Mouse (Mus musculus) forebrain, embryonic 14.5 days (tissue): ENCODE data around the gene Alox15. TPM values are rescaled to one million over a fixed set of nuclear protein-coding genes. Genes with fewer than 3 reads are reported as not detected.

ENCODE experiments used
- ATAC-seq: fragments of 200-750 bp; cut with Nextera tagmentation; 2 replicates; pipeline ENCODE4 v1.8.0; 2017; ENCODE audit warnings: mild to moderate bottlenecking, moderate library complexity
- DNase-seq: peaks from one replicate; pipeline ENCODE4 v3.0.0-alpha.2; 2015; ENCODE audit warnings: low spot score
- H3K27ac ChIP-seq: fragments of 300-500 bp; sonication (generic); 2 replicates; pipeline ENCODE4 v1.5.1; 2014; ENCODE audit warnings: low read depth, mild to moderate bottlenecking, control low read depth, low read length, moderate library complexity
- H3K27me3 ChIP-seq: fragments of 300-500 bp; sonication (generic); replicated peaks from 2 replicates; pipeline ENCODE4 v1.6.1; 2014; ENCODE audit warnings: low read length, control low read depth, mixed read lengths; ENCODE audit not compliant: control insufficient read depth, insufficient read depth
- H3K36me3 ChIP-seq: fragments of 300-500 bp; sonication (generic); 2 replicates; pipeline ENCODE4 v1.6.1; 2014; ENCODE audit warnings: low read length, control low read depth; ENCODE audit not compliant: control insufficient read depth, insufficient read depth
- H3K4me1 ChIP-seq: fragments of 300-500 bp; sonication (generic); 2 replicates; pipeline ENCODE4 v1.6.1; 2014; ENCODE audit warnings: antibody characterized with exemption, low read length, control low read depth; ENCODE audit not compliant: control insufficient read depth, insufficient read depth
- H3K4me2 ChIP-seq: fragments of 300-500 bp; sonication (generic); 2 replicates; pipeline ENCODE4 v1.6.1; 2014; ENCODE audit warnings: mild to moderate bottlenecking, control low read depth, low read length
- H3K4me3 ChIP-seq: fragments of 300-500 bp; sonication (generic); 2 replicates; pipeline ENCODE4 v1.5.1; 2014; ENCODE audit warnings: low read depth, low read length, control low read depth
- H3K9ac ChIP-seq: fragments of 300-500 bp; sonication (generic); 2 replicates; pipeline ENCODE4 v1.6.1; 2014; ENCODE audit warnings: mild to moderate bottlenecking, low read length, control low read depth, moderate library complexity
- H3K9me3 ChIP-seq: fragments of 300-500 bp; sonication (generic); replicated peaks from 2 replicates; pipeline ENCODE4 v1.6.1; 2016; ENCODE audit warnings: low read length, control low read depth, mixed read lengths; ENCODE audit not compliant: control insufficient read depth
- WGBS: fragments of 180-500 bp; shearing (Covaris S2); extraction: QIAGEN DNeasy Blood & Tissue Kit; methylation state at CpG from one replicate; pipeline ENCODE4 v1.1.7; 2014; 5-methylcytosine and 5-hydroxymethylcytosine counted together
- polyA plus RNA-seq: library from polyadenylated mRNA; unstranded; fragments of >200 nt; fragmentation: Nextera tagmentation; extraction: Ambion mirVana; gene quantifications from 2 replicates; pipeline ENCODE4 v1.2.1, GENCODE M21; 2014

Alox15 gene
- polyA plus RNA-seq, 1 experiment from 2014 or later = not detected

DNA sequence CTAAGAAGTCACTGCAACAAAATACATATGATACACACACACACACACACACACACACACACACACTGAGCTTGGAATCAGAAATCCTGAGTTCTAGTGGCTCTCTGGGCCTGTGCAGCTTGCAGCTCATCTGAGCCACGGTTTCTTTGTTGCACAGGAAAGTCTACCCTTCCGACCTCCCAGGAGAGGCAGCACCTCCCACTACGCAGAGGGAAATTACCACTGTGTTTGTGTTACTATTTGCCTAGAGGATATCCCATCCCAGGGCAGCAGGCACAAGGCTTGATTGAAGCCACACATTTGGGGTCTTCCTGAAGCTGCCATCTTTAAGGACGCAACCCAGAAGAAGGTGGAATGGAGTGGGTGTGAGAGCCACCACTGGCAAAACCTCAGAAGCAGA is 54.4 kb downstream of the Alox15 start:
- H3K4me2 ChIP-seq = no peak overlapping the region
- H3K27me3 ChIP-seq = no peaks in the 10 kb centered on the region
- no peak overlapping the region for H3K27ac ChIP-seq
- no peak overlapping the region for H3K4me3 ChIP-seq
- DNase-seq = no peak
- H3K9me3 ChIP-seq = no peaks in the 10 kb centered on the region
- WGBS = 61% methylated on average over 4 of the region's 4 CpGs
- no peak overlapping the region for H3K9ac ChIP-seq
- no peaks in the 10 kb centered on the region for H3K36me3 ChIP-seq
- no peak for ATAC-seq
- H3K4me1 ChIP-seq = no peaks in the 10 kb centered on the region

Other genes starting within 250 kb of the Alox15 start
- 0.72 and 1.1 TPM in 2 replicates for gene Mgl2, start 221.7 kb downstream of the Alox15 start, polyA plus RNA-seq
- 0.63 and 0.97 TPM in 2 replicates for gene Clec10a, start 195.8 kb downstream of the Alox15 start, polyA plus RNA-seq
- 0.98 and 1.1 TPM in 2 replicates for gene Slc16a11, start 139.3 kb downstream of the Alox15 start, polyA plus RNA-seq
- 9.2 and 12.9 TPM in 2 replicates for gene Slc16a13, start 131.0 kb downstream of the Alox15 start, polyA plus RNA-seq
- gene Bcl6b, start 122.2 kb downstream of the Alox15 start, polyA plus RNA-seq = 4.5 and 6.3 TPM in 2 replicates
- 202 and 245 TPM in 2 replicates for gene 0610010K14Rik, start 114.1 kb downstream of the Alox15 start, polyA plus RNA-seq
- gene Gm21988, start 112.2 kb downstream of the Alox15 start, polyA plus RNA-seq = 11.1 and 11.9 TPM in 2 replicates
- 235 and 238 TPM in 2 replicates for gene Rnasek, start 112.2 kb downstream of the Alox15 start, polyA plus RNA-seq
- gene Alox12, start 96.7 kb downstream of the Alox15 start, polyA plus RNA-seq = 0.36 and 1.1 TPM in 2 replicates
- not detected in 2 replicates for gene Alox12e, start 29.4 kb downstream of the Alox15 start, polyA plus RNA-seq
- gene Pelp1, start 58.0 kb upstream of the Alox15 start, polyA plus RNA-seq = 21.4 and 32.5 TPM in 2 replicates
- gene Arrb2, start 80.6 kb upstream of the Alox15 start, polyA plus RNA-seq = 47.4 and 49.2 TPM in 2 replicates
- gene Med11, start 99.9 kb upstream of the Alox15 start, polyA plus RNA-seq = 49.2 and 54.3 TPM in 2 replicates
- 0.19 and 0.42 TPM in 2 replicates for gene Zmynd15, start 107.4 kb upstream of the Alox15 start, polyA plus RNA-seq
- 1.5 and 1.9 TPM in 2 replicates for gene Cxcl16, start 108.0 kb upstream of the Alox15 start, polyA plus RNA-seq
- 1.1 and 3.4 TPM in 2 replicates for gene Tm4sf5, start 153.2 kb upstream of the Alox15 start, polyA plus RNA-seq
- gene Vmo1, start 162.6 kb upstream of the Alox15 start, polyA plus RNA-seq = 0.37 TPM in 1 of 2 replicates, not detected in the other
- 0.42 TPM in 1 of 2 replicates, not detected in the other for gene Gltpd2, start 167.2 kb upstream of the Alox15 start, polyA plus RNA-seq
- gene Psmb6, start 173.3 kb upstream of the Alox15 start, polyA plus RNA-seq = 841 and 1,034 TPM in 2 replicates
- gene Gm40193, start 180.9 kb upstream of the Alox15 start, polyA plus RNA-seq = not detected in 2 replicates
- gene Pld2, start 188.0 kb upstream of the Alox15 start, polyA plus RNA-seq = 4.8 and 5.8 TPM in 2 replicates
- gene Mink1, start 210.8 kb upstream of the Alox15 start, polyA plus RNA-seq = 10.4 and 13.6 TPM in 2 replicates